Mouse (Mus musculus) small intestine, adult 2 months (tissue): Measurements from ENCODE around the gene Mei1. TPM values are rescaled to one million over a fixed set of nuclear protein-coding genes. Genes with fewer than 3 reads are reported as not detected.

Experiments
- H3K27ac ChIP-seq: fragments of 200-500 bp; 2 replicates; pipeline ENCODE4 v1.5.1; 2012; ENCODE audit warnings: low read depth, low read length, control low read depth, inconsistent platforms; ENCODE audit not compliant: insufficient read depth
- H3K27me3 ChIP-seq: fragments of 200-500 bp; 2 replicates; pipeline ENCODE4 v1.6.1; 2012; ENCODE audit warnings: mild to moderate bottlenecking, moderate library complexity, low read length, inconsistent platforms; ENCODE audit not compliant: control insufficient read depth, insufficient read depth
- H3K36me3 ChIP-seq: fragments of 200-500 bp; 2 replicates; pipeline ENCODE4 v1.6.1; 2012; ENCODE audit warnings: mild to moderate bottlenecking, low read length, control low read depth, inconsistent platforms; ENCODE audit not compliant: control insufficient read depth, insufficient read depth
- H3K4me1 ChIP-seq: fragments of 200-500 bp; 2 replicates; pipeline ENCODE4 v1.6.1; 2012; ENCODE audit warnings: low read length, inconsistent platforms, mixed read lengths; ENCODE audit not compliant: control insufficient read depth, insufficient read depth, insufficient read length
- H3K4me3 ChIP-seq: fragments of 200-500 bp; 2 replicates; pipeline ENCODE4 v1.5.1; 2012; ENCODE audit warnings: low read depth, mild to moderate bottlenecking, control low read depth, inconsistent platforms, low read length, moderate library complexity
- CTCF ChIP-seq: fragments of 200-500 bp; IDR thresholded peaks from 2 replicates; pipeline ENCODE4 v1.5.1; 2012; ENCODE audit warnings: low read depth, mild to moderate bottlenecking, control low read depth, inconsistent platforms, low read length, moderate library complexity, mixed read lengths; ENCODE audit not compliant: insufficient replicate concordance, insufficient read length; ENCODE audit errors: extremely low read depth
- POLR2A ChIP-seq: fragments of 200-500 bp; IDR thresholded peaks from 2 replicates; pipeline ENCODE4 v1.6.1; 2012; ENCODE audit warnings: low read depth, mild to moderate bottlenecking, control low read depth, inconsistent platforms, low read length, moderate library complexity
- WGBS: fragments of 180-500 bp; shearing (Covaris S2); methylation state at CpG from one replicate; pipeline ENCODE4 v1.1.7; 2018; 5-methylcytosine and 5-hydroxymethylcytosine counted together
- polyA plus RNA-seq: library from polyadenylated mRNA; depleted of rRNA; stranded (reverse); fragments of >200 nt; gene quantifications from 2 replicates; pipeline ENCODE4 v1.2.3, GENCODE M21; 2012; rRNA removed

The Mei1 gene
- polyA plus RNA-seq: 0.04 and 0.05 TPM in 2 replicates

DNA sequence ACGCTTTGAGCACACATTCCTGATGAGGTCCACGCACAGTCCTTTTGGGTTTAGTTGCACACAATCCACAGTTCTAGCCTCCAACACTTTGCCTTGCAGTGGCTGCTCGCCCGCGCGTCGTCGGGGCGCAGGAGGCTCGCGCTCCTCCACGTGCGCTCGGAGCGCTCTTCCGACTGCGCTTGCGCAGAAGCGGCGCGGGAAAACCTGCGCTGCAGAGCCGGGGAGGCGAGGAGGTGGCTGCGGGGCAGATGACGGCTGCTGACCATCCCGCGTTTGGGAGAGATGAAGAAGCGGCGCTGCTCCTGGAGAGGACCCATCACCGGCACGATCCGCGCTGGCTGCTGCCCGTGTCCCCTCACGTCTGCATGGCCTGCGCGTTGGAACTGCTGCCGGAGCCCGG lies at the start of gene Mei1:
Gene Mei1, plus strand, starts transcription at position 99 of the 400 bp plus-strand sequence.
- no peak within 1 kb of the TSS for H3K27ac ChIP-seq
- WGBS: 27% methylated on average over 40 of the region's 40 CpGs
- peaks cover 23% of the 10 kb centered on the region for H3K27me3 ChIP-seq
- TF ChIP-seq POLR2A (no peak), CTCF (no peak)
- H3K36me3 ChIP-seq: no peaks in the 10 kb centered on the region
- no peak within 1 kb of the TSS for H3K4me3 ChIP-seq
- no peaks in the 10 kb centered on the region for H3K4me1 ChIP-seq

DNA sequence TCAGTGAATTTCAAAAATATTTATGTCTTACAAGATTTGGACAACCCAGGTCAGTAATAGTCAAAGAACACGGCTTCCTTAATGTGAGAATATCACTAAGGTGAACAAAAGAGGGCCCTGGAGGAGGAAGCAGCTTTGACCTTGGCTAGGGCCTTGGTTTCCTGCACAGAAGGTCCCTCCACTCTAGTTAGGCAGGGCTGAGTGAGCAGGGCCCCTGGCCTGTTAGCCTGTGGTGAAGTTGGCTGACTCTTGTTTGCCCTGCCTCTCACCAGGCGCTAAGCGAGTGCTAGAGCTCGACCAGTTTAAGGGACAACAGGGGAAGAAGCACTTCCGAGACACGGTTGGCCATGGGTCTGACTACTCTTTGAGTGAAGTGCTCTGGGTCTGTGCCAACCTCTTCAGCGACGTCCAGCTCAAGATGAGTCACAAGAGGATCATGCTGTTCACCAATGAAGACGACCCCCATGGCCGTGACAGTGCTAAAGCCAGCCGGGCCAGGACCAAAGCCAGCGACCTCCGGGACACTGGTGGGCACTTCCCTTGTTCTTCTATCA lies 47.2 kb upstream of the Mei1 start:
- H3K4me3 ChIP-seq: no peak overlapping the region
- H3K36me3 ChIP-seq: peaks cover 19% of the 10 kb centered on the region
- no peak for TF ChIP-seq CTCF
- TF ChIP-seq POLR2A: no peak
- H3K27ac ChIP-seq: no peak overlapping the region
- 69% methylated on average over 13 of the region's 13 CpGs for WGBS
- H3K27me3 ChIP-seq: no peaks in the 10 kb centered on the region
- H3K4me1 ChIP-seq: no peaks in the 10 kb centered on the region; the same call in 1 of the 2 replicates

DNA sequence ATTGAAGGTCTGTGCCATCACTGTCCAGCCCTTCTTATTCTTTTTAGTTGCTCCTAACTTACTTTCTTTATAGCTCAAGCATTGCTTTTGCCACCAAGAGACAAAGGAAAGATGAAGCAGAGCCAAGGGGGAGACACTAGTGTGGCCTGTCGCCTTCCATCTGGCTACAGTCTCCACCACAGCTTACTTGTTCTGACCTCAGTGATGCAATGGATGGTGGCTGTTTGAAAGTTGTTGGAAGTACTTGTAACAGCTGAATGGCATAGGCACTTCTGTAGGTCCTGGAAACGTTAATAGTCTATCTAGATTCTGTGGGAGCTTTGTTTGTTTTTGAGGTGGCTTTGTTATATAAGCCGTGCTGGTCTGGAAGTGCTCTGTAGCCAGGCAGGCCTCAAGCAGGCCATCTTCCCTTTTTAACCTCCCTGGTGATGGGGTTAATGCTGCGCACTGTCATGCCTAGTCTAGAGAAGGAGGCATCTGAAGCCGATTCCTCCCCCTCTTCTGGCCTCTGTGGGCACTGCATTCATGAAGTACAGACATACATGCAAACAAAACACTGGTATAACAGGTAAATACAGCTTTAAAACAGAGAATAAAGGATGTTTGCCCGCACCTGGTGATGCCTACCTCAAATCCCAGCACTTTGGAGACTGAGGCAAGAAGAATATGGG lies 45.7 kb upstream of the Mei1 start:
- H3K36me3 ChIP-seq: peaks cover 27% of the 10 kb centered on the region

DNA sequence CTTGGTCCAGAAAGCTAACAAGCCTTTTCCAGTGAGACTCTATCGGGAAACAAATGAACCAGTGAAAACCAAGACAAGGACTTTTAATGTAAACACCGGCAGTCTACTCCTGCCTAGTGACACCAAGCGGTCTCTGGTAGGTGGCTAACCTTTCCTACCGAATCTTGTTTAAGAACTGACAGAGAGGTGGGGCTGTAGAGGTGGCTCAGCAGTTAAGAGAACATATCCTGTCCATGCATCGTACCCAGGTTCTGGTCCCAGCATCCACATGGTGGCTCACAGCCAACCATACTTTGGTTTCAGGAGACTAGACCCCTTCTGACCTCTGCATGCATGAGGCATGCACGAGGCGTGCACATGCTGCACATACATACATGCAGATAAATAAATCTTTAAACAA lies 42.5 kb upstream of the Mei1 start:
- Histone ChIP-seq H3K27me3 (no peaks in the 10 kb centered on the region), H3K36me3 (peaks cover 38% of the 10 kb centered on the region), H3K27ac (peak overlapping the region; percentile 55; the same call in 1 of the 2 replicates), H3K4me1 (no peaks in the 10 kb centered on the region), H3K4me3 (no peak overlapping the region)
- 82% methylated on average over 7 of the region's 7 CpGs for WGBS
- TF ChIP-seq POLR2A: no peak
- no peak for TF ChIP-seq CTCF

More for the DNA sequence above, 45.7 kb upstream of the Mei1 start:
- Histone ChIP-seq H3K4me3 (no peak overlapping the region), H3K27me3 (no peaks in the 10 kb centered on the region), H3K4me1 (no peaks in the 10 kb centered on the region; the same call in 1 of the 2 replicates), H3K27ac (no peak overlapping the region)
- WGBS: 79% methylated on average over 6 of the region's 6 CpGs
- no peak for TF ChIP-seq CTCF
- no peak for TF ChIP-seq POLR2A

DNA sequence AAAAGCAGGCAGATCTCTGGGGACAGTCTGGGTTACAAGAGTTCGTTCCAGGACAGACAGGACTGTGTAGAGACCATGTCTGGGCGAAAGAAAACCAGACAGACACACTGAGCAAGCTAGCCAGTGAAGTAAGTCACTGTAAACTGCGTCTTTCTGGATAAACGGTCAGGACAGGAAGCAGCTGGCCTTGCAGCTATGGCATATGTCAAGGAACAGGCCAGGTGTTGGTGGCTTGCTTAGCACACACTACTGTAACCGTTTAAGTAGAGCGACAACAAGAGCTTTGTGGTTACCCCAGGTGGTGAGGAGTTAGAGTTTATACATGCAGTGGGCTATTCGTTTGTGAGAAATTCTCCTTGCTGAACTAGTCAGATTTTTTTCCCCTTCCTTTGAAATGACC lies 42.1 kb upstream of the Mei1 start:
- no peak for TF ChIP-seq CTCF
- no peak for TF ChIP-seq POLR2A
- WGBS: 78% methylated on average over 7 of the region's 7 CpGs
- H3K4me1 ChIP-seq: no peaks in the 10 kb centered on the region

DNA sequence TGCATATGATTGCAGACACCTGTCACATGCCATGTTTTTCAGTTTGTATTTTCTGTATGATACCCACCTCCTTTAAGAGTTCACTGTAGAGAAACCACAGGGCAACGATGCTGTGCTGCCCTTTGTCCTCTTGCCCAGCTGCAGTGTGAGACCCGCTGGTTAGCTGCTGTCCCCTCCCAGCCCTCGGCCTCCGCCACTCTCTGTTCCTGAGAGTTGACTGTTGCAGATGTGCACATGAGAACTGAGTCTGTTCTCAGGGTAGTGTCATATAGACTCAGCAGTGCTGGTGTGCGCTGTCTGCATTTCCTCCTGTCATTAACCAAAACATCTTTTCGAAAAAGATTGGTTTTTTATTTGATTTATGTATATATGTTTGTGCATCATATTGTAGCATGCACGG lies 37.4 kb upstream of the Mei1 start:
- WGBS: 78% methylated on average over 7 of the region's 7 CpGs
- TF ChIP-seq POLR2A: no peak
- no peak for TF ChIP-seq CTCF
- peaks cover 36% of the 10 kb centered on the region for H3K36me3 ChIP-seq
- H3K27me3 ChIP-seq: no peaks in the 10 kb centered on the region
- H3K4me3 ChIP-seq: no peak overlapping the region
- H3K4me1 ChIP-seq: no peaks in the 10 kb centered on the region
- no peak overlapping the region for H3K27ac ChIP-seq

More for the DNA sequence above, 42.1 kb upstream of the Mei1 start:
- Histone ChIP-seq H3K4me3 (no peak overlapping the region), H3K36me3 (peaks cover 38% of the 10 kb centered on the region), H3K27ac (peak overlapping the region; percentile 55; the same call in 1 of the 2 replicates), H3K27me3 (no peaks in the 10 kb centered on the region)

DNA sequence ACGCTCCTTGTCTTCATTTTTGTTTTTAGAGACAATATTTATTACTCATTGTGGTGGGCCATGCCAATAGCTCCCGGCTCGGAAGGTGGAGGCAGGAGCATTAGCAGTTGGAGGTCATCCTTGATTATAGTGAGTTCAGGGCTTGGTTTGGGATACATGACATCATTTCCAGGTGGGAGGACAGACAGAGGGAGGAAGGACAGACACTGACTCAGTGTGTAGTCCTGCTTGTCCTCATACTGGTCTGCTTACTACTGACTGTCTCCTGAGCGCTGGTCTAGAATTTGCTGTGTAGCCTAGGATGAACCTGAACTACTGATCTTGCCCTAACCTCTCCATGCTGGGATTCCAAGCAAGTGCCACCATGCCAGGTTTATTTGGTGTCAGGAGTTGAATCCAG lies 36.0 kb upstream of the Mei1 start, which contains the start of gene Desi1:
Gene Desi1, minus strand, starts transcription at position 101 of the 400 bp plus-strand sequence.
- Histone ChIP-seq H3K36me3 (peaks cover 36% of the 10 kb centered on the region), H3K27me3 (no peaks in the 10 kb centered on the region), H3K27ac (no peak within 1 kb of the TSS), H3K4me3 (no peak within 1 kb of the TSS), H3K4me1 (no peaks in the 10 kb centered on the region)
- TF ChIP-seq CTCF (no peak), POLR2A (no peak)
- 93% methylated on average over 4 of the region's 4 CpGs for WGBS
